11 mouse cellular contexts compared by ENCODE assay signal in genomic region chr15:17912241-17912640, GRCm38 (mm10).
"Had no signal": no experiment of that assay in that cellular context is flagged by ENCODE, and none has a peak within 500 bp of the region (broad histone marks: within the 10 kb centered on the region; RNA-seq: fewer than 3 reads in every experiment).

No protein-coding gene starts in this region.

- DNase-seq: kidney, postnatal 10 days; kidney, postnatal 36 days; layer of hippocampus, postnatal 36 days; liver, embryonic 13.5 days; lung, adult 2 months; lung, postnatal 14 days; lung, postnatal 4 days; midbrain, embryonic 14.5 days; right cerebral cortex, postnatal 25 days; spleen, adult 18-20 months; thymus, postnatal 25 days had no signal
